Mouse (Mus musculus): ENCODE results near the gene Cux2. TPM values are rescaled to one million over a fixed set of nuclear protein-coding genes. Genes with fewer than 3 reads are reported as not detected.

The Cux2 gene
- polyA plus RNA-seq, 1 experiment from 2014 or later, result 9.0 TPM

- ATAC-seq (ENCODE audit: insufficient number of reproducible peaks, insufficient read depth, low FRiP score, low read depth), result no peak
- no peak overlapping the region for H3K9ac ChIP-seq (replicated peaks; ENCODE audit: low read depth, low read length)
- H3K4me2 ChIP-seq (replicated peaks; ENCODE audit: low read depth, low read length), result no peak overlapping the region
- H3K4me1 ChIP-seq (ENCODE audit: control insufficient read depth, insufficient read depth, low read length), result no peaks in the 10 kb centered on the region
- H3K27me3 ChIP-seq (ENCODE audit: control insufficient read depth, insufficient read depth, low read length), result no peaks in the 10 kb centered on the region
- 15% methylated on average over 4 of the region's 4 CpGs for WGBS
- H3K9me3 ChIP-seq (ENCODE audit: control insufficient read depth, low read depth, low read length), result no peaks in the 10 kb centered on the region
- no peaks in the 10 kb centered on the region for H3K36me3 ChIP-seq (ENCODE audit: control insufficient read depth, insufficient read depth, low read length)
- no peak overlapping the region for H3K27ac ChIP-seq (ENCODE audit: low read length)
- H3K4me3 ChIP-seq (ENCODE audit: low read depth, low read length), result no peak overlapping the region
Observed at GRCm38 (mm10) chr5:121872158-121872557, 177.7 kb downstream of the Cux2 start.

DNA sequence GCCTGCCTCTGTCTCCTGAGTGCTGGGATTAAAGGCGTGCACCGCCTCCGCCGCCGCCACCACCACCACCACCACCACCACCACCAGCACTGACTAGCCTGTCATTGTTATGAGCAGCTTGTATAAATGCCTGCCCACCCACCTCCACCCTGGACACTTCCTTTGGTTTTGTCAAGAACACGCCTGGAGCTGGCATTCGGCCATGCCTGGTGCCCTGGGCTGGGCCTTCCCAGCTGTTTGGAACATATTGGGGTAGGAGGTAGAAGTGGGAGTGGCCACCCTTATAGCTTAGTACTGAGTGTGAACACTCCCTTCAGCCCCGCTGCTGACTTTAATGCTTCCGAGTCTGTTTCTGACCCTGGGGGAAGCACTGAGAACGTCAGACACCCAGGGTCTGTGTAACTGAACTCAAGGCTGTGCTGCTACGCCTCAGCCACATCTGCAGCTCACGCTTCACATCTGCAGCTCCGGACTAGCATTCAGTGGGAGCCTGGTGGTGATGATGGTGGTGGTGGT is 178.3 kb downstream of the Cux2 start:
- no peak for ATAC-seq (ENCODE audit: insufficient number of reproducible peaks, insufficient read depth, low FRiP score, low read depth)
- H3K27ac ChIP-seq (ENCODE audit: low read length), result no peak overlapping the region
- no peaks in the 10 kb centered on the region for H3K4me1 ChIP-seq (ENCODE audit: control insufficient read depth, insufficient read depth, low read length)
- H3K9ac ChIP-seq (replicated peaks; ENCODE audit: low read depth, low read length), result no peak overlapping the region
- H3K4me3 ChIP-seq (ENCODE audit: low read depth, low read length), result no peak overlapping the region
- no peaks in the 10 kb centered on the region for H3K27me3 ChIP-seq (ENCODE audit: control insufficient read depth, insufficient read depth, low read length)
- no peaks in the 10 kb centered on the region for H3K9me3 ChIP-seq (ENCODE audit: control insufficient read depth, low read depth, low read length)
- no peak overlapping the region for H3K4me2 ChIP-seq (replicated peaks; ENCODE audit: low read depth, low read length)
- no peaks in the 10 kb centered on the region for H3K36me3 ChIP-seq (ENCODE audit: control insufficient read depth, insufficient read depth, low read length)
- 87% methylated on average over 13 of the region's 13 CpGs for WGBS

- ATAC-seq (ENCODE audit: insufficient number of reproducible peaks, insufficient read depth, low FRiP score, low read depth), result no peak
- H3K27ac ChIP-seq (ENCODE audit: low read length), result no peak overlapping the region
- H3K4me3 ChIP-seq (ENCODE audit: low read depth, low read length), result no peak overlapping the region
- no peaks in the 10 kb centered on the region for H3K9me3 ChIP-seq (ENCODE audit: control insufficient read depth, low read depth, low read length)
- no peaks in the 10 kb centered on the region for H3K4me1 ChIP-seq (ENCODE audit: control insufficient read depth, insufficient read depth, low read length)
- H3K27me3 ChIP-seq (ENCODE audit: control insufficient read depth, insufficient read depth, low read length), result no peaks in the 10 kb centered on the region
- H3K4me2 ChIP-seq (replicated peaks; ENCODE audit: low read depth, low read length), result no peak overlapping the region
- WGBS, result 67% methylated on average over 6 of the region's 6 CpGs
- H3K9ac ChIP-seq (replicated peaks; ENCODE audit: low read depth, low read length), result no peak overlapping the region
- H3K36me3 ChIP-seq (ENCODE audit: control insufficient read depth, insufficient read depth, low read length), result no peaks in the 10 kb centered on the region
Observed at GRCm38 (mm10) chr5:121870832-121871231, 179.1 kb downstream of the Cux2 start.

- Histone ChIP-seq H3K27ac (ENCODE audit: low read length) (no peak overlapping the region), H3K4me1 (ENCODE audit: control insufficient read depth, insufficient read depth, low read length) (no peaks in the 10 kb centered on the region), H3K4me2 (replicated peaks; ENCODE audit: low read depth, low read length) (no peak overlapping the region), H3K27me3 (ENCODE audit: control insufficient read depth, insufficient read depth, low read length) (no peaks in the 10 kb centered on the region), H3K9me3 (ENCODE audit: control insufficient read depth, low read depth, low read length) (no peaks in the 10 kb centered on the region), H3K36me3 (ENCODE audit: control insufficient read depth, insufficient read depth, low read length) (no peaks in the 10 kb centered on the region), H3K9ac (replicated peaks; ENCODE audit: low read depth, low read length) (no peak overlapping the region), H3K4me3 (ENCODE audit: low read depth, low read length) (no peak overlapping the region)
- ATAC-seq (ENCODE audit: insufficient number of reproducible peaks, insufficient read depth, low FRiP score, low read depth), result peak; percentile 51
- 57% methylated on average over 5 of the region's 5 CpGs for WGBS
Observed at GRCm38 (mm10) chr5:121867963-121868362, 181.9 kb downstream of the Cux2 start.

- Histone ChIP-seq H3K4me1 (ENCODE audit: control insufficient read depth, insufficient read depth, low read length) (no peaks in the 10 kb centered on the region), H3K27me3 (ENCODE audit: control insufficient read depth, insufficient read depth, low read length) (no peaks in the 10 kb centered on the region), H3K4me3 (ENCODE audit: low read depth, low read length) (no peak overlapping the region), H3K27ac (ENCODE audit: low read length) (no peak overlapping the region), H3K9me3 (ENCODE audit: control insufficient read depth, low read depth, low read length) (0 out of 2 replicates have a peak, but pooled peaks cover 3% of the 10 kb centered on the region), H3K36me3 (ENCODE audit: control insufficient read depth, insufficient read depth, low read length) (no peaks in the 10 kb centered on the region), H3K9ac (replicated peaks; ENCODE audit: low read depth, low read length) (no peak overlapping the region), H3K4me2 (replicated peaks; ENCODE audit: low read depth, low read length) (peak overlapping the region; percentile 36)
- ATAC-seq (ENCODE audit: insufficient number of reproducible peaks, insufficient read depth, low FRiP score, low read depth), result peak; percentile 43
- WGBS, result 15% methylated on average over 8 of the region's 11 CpGs
Observed at GRCm38 (mm10) chr5:121864330-121864729, 185.6 kb downstream of the Cux2 start.

DNA sequence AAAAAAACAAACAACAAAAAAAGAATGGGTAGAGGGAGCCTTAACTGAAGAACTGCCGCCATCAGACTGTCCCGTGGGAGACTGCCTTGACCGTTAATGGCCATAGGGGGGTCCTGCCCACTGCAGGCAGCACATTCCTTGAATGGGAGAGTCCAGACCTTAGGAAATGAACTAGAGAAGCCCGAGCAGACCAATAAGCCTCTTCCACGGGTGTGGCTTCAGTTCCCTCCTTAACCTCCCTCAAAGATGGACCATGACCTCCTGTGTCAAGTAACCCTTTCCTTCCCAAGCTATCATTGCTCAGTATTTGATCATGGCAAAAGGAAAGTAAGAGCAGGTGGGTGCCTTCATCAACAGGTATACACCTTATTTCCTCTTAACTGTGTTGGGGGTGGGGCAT is 187.9 kb downstream of the Cux2 start:
- Histone ChIP-seq H3K9ac (replicated peaks; ENCODE audit: low read depth, low read length) (no peak overlapping the region), H3K9me3 (ENCODE audit: control insufficient read depth, low read depth, low read length) (0 out of 2 replicates have a peak, but pooled peaks cover 3% of the 10 kb centered on the region), H3K4me2 (replicated peaks; ENCODE audit: low read depth, low read length) (no peak overlapping the region), H3K4me1 (ENCODE audit: control insufficient read depth, insufficient read depth, low read length) (no peaks in the 10 kb centered on the region), H3K4me3 (ENCODE audit: low read depth, low read length) (no peak overlapping the region), H3K27me3 (ENCODE audit: control insufficient read depth, insufficient read depth, low read length) (no peaks in the 10 kb centered on the region), H3K27ac (ENCODE audit: low read length) (no peak overlapping the region), H3K36me3 (ENCODE audit: control insufficient read depth, insufficient read depth, low read length) (no peaks in the 10 kb centered on the region)
- no peak for ATAC-seq (ENCODE audit: insufficient number of reproducible peaks, insufficient read depth, low FRiP score, low read depth)
- WGBS, result 51% methylated on average over 5 of the region's 5 CpGs

GRCm38 (mm10) chr5:121858427-121858826 is 191.5 kb downstream of the Cux2 start:
- 0 out of 2 replicates have a peak, but pooled peaks cover 3% of the 10 kb centered on the region for H3K4me1 ChIP-seq (ENCODE audit: control insufficient read depth, insufficient read depth, low read length)
- H3K27me3 ChIP-seq (ENCODE audit: control insufficient read depth, insufficient read depth, low read length), result no peaks in the 10 kb centered on the region
- peaks cover 8% of the 10 kb centered on the region for H3K36me3 ChIP-seq (ENCODE audit: control insufficient read depth, insufficient read depth, low read length)
- WGBS, result 85% methylated on average over 12 of the region's 12 CpGs
- no peak overlapping the region for H3K4me3 ChIP-seq (ENCODE audit: low read depth, low read length)
- H3K9me3 ChIP-seq (ENCODE audit: control insufficient read depth, low read depth, low read length), result 0 out of 2 replicates have a peak, but pooled peaks cover 3% of the 10 kb centered on the region
- ATAC-seq (ENCODE audit: insufficient number of reproducible peaks, insufficient read depth, low FRiP score, low read depth), result no peak
- no peak overlapping the region for H3K27ac ChIP-seq (ENCODE audit: low read length)
- H3K9ac ChIP-seq (replicated peaks; ENCODE audit: low read depth, low read length), result no peak overlapping the region
- no peak overlapping the region for H3K4me2 ChIP-seq (replicated peaks; ENCODE audit: low read depth, low read length)

DNA sequence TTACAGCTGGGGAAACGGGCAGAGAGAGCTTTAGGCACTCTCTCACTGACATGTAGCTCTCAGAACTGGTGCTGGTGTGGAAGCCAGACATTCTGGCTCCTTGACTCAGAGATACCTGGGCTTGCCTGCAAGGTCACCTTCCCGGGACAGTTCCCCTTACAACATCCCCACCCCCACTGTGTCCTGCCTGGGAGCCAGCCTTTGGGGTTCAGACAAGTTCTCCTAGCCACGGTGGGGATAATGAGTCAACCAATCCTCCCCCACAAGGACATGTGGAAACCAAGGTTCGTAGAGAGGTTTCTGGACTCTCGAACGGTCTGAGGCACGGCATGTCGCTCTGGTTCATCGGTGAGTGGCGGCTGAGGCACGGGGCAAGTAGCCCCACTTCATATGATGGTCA is 193.2 kb downstream of the Cux2 start:
- H3K4me3 ChIP-seq (ENCODE audit: low read depth, low read length), result no peak overlapping the region
- 85% methylated on average over 11 of the region's 11 CpGs for whole genome bisulfite sequencing
- no peak overlapping the region for H3K9ac ChIP-seq (replicated peaks; ENCODE audit: low read depth, low read length)
- H3K36me3 ChIP-seq (ENCODE audit: control insufficient read depth, insufficient read depth, low read length), result peaks cover 22% of the 10 kb centered on the region
- no peaks in the 10 kb centered on the region for H3K27me3 ChIP-seq (ENCODE audit: control insufficient read depth, insufficient read depth, low read length)
- H3K4me1 ChIP-seq (ENCODE audit: control insufficient read depth, insufficient read depth, low read length), result 0 out of 2 replicates have a peak, but pooled peaks cover 3% of the 10 kb centered on the region
- H3K9me3 ChIP-seq (ENCODE audit: control insufficient read depth, low read depth, low read length), result 0 out of 2 replicates have a peak, but pooled peaks cover 3% of the 10 kb centered on the region
- ATAC-seq (ENCODE audit: insufficient number of reproducible peaks, insufficient read depth, low FRiP score, low read depth), result no peak
- no peak overlapping the region for H3K27ac ChIP-seq (ENCODE audit: low read length)
- no peak overlapping the region for H3K4me2 ChIP-seq (replicated peaks; ENCODE audit: low read depth, low read length)

DNA sequence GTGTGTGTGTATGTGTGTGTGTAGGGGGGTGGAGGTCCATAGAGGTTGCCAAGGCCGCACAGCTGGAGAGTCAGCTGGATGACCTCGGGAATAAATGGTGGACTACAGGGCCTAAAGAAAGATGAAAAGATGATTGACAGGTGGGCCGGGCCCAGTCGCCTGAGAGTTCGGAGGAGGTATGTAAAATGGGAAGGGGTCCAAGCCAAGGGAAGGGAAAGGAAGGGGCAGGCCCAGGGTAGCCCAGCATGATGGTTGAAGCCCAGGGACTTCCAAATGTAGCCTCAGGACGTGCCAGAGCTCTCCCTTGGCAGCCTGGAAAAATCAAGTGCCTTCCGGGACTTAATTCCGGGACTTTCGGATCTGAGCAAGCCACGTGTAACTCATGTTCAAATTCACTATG is 195.1 kb downstream of the Cux2 start:
- H3K4me2 ChIP-seq (replicated peaks; ENCODE audit: low read depth, low read length), result no peak overlapping the region
- peaks cover 22% of the 10 kb centered on the region for H3K36me3 ChIP-seq (ENCODE audit: control insufficient read depth, insufficient read depth, low read length)
- 78% methylated on average over 10 of the region's 10 CpGs for WGBS
- H3K27ac ChIP-seq (ENCODE audit: low read length), result no peak overlapping the region
- H3K9ac ChIP-seq (replicated peaks; ENCODE audit: low read depth, low read length), result no peak overlapping the region
- H3K4me1 ChIP-seq (ENCODE audit: control insufficient read depth, insufficient read depth, low read length), result peaks cover 18% of the 10 kb centered on the region
- no peaks in the 10 kb centered on the region for H3K27me3 ChIP-seq (ENCODE audit: control insufficient read depth, insufficient read depth, low read length)
- H3K9me3 ChIP-seq (ENCODE audit: control insufficient read depth, low read depth, low read length), result no peaks in the 10 kb centered on the region
- ATAC-seq (ENCODE audit: insufficient number of reproducible peaks, insufficient read depth, low FRiP score, low read depth), result no peak
- no peak overlapping the region for H3K4me3 ChIP-seq (ENCODE audit: low read depth, low read length)

Data from stomach, embryonic 14.5 days (tissue).